ENCODE assay signal across 8 mouse cellular contexts in the genomic region with DNA sequence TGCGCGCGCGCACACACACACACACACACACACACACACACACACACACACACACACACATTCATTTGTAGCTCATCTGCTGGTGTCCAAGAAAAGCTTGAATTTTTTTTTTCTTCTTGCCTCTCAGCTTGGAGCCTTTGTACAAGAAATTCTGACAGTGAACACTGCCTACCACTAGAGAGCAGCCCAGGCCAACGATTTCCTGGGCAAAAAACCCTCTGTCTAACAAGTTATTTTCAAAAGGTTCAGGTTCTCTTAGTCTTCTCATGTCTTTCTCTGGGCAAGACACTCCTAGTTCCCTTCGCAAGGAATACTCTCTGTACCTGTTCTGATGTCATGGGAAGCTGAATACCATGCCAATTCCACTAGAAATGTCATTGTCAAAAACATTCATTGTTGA.
DNase-seq lines count a peak whose midpoint lies in the region; ATAC-seq and TF ChIP-seq lines count a peak whose summit lies in the region.

No protein-coding gene starts in this region.

- no peaks in the 10 kb centered on the region for H3K9me3 ChIP-seq in hindbrain, embryonic 10.5 days
- H3K9me3 ChIP-seq in hindbrain, embryonic 16.5 days (ENCODE audit: control insufficient read depth, low read length): no peaks in the 10 kb centered on the region

- H3K9ac ChIP-seq in hindbrain, embryonic 16.5 days (ENCODE audit: low read depth, low read length): no peak overlapping the region

- TF ChIP-seq POLR2A in cerebellum, adult 2 months (IDR thresholded peaks at IDR 0.05; ENCODE audit: borderline replicate concordance, insufficient read depth, low read length): no peak

- no peak overlapping the region for H3K4me3 ChIP-seq in hindbrain, embryonic 10.5 days
- no peak overlapping the region for H3K4me3 ChIP-seq in hindbrain, embryonic 16.5 days (ENCODE audit: low read length)
- no peak overlapping the region for H3K4me3 ChIP-seq in cerebellum, adult 2 months (replicated peaks; ENCODE audit: insufficient read depth, low read depth, low read length)

- no peaks in the 10 kb centered on the region for H3K36me3 ChIP-seq in hindbrain, embryonic 10.5 days
- no peaks in the 10 kb centered on the region for H3K36me3 ChIP-seq in hindbrain, embryonic 16.5 days (ENCODE audit: control insufficient read depth, insufficient read depth, low read length)

- no peaks in the 10 kb centered on the region for H3K27me3 ChIP-seq in hindbrain, embryonic 10.5 days (ENCODE audit: insufficient read depth, poor library complexity, severe bottlenecking)
- H3K27me3 ChIP-seq in hindbrain, embryonic 16.5 days (replicated peaks; ENCODE audit: control insufficient read depth, insufficient read depth, low read length): no peaks in the 10 kb centered on the region
- no peaks in the 10 kb centered on the region for H3K27me3 ChIP-seq in cerebellum, adult 2 months (ENCODE audit: control insufficient read depth, insufficient read depth, low read length)

- no peak for ATAC-seq in hindbrain, embryonic 16.5 days

- DNase-seq in hindbrain, embryonic 10.5 days (ENCODE audit: low spot score): peak; percentile 40
- peak; percentile 22 for DNase-seq in CD4-positive, CD25-positive, alpha-beta regulatory T cell, adult 2 months (ENCODE audit: low read depth, low spot score)
- DNase-seq in cerebellum, adult 2 months: peak; percentile 72 to 78
- peak; percentile 22 to 78 for DNase-seq in frontal cortex, adult 2 months (ENCODE audit: extremely low spot score in 1 of 2, low spot score in 1 of 2)
- DNase-seq in left cerebral cortex, adult 18-20 months (ENCODE audit: low spot score in 2 of 2): peak; percentile 36 to 49
- peak; percentile 9 to 28 for DNase-seq in right cerebral cortex, postnatal 36 days (ENCODE audit: low spot score in 2 of 2)
- no peak for DNase-seq in thymus, postnatal 14 days

- H3K4me2 ChIP-seq in hindbrain, embryonic 16.5 days (ENCODE audit: low read length): no peak overlapping the region

- 89% methylated on average over 6 of the region's 6 CpGs for WGBS in hindbrain, embryonic 10.5 days
- WGBS in hindbrain, embryonic 16.5 days: 88% methylated on average over 6 of the region's 6 CpGs
- WGBS in cerebellum, adult 2 months: 73% methylated on average over 6 of the region's 6 CpGs

- no peaks in the 10 kb centered on the region for H3K4me1 ChIP-seq in hindbrain, embryonic 10.5 days (replicated peaks)
- no peaks in the 10 kb centered on the region for H3K4me1 ChIP-seq in hindbrain, embryonic 16.5 days (ENCODE audit: control insufficient read depth, insufficient read depth, low read depth, low read length)
- peaks cover 7% of the 10 kb centered on the region; the same call in 1 of the 2 replicates for H3K4me1 ChIP-seq in cerebellum, adult 2 months (ENCODE audit: control insufficient read depth, insufficient read depth, low read length)

- peak; percentile 68 for TF ChIP-seq CTCF in cerebellum, adult 2 months (IDR thresholded peaks at IDR 0.05; ENCODE audit: borderline replicate concordance, insufficient read depth, low read depth, low read length)

- H3K27ac ChIP-seq in hindbrain, embryonic 10.5 days: no peak overlapping the region
- H3K27ac ChIP-seq in hindbrain, embryonic 16.5 days (ENCODE audit: low read depth, low read length): no peak overlapping the region
- peak overlapping the region; percentile 84 for H3K27ac ChIP-seq in cerebellum, adult 2 months (ENCODE audit: insufficient read depth, low read length)
